In genomic region chr9:60456651-60457050, GRCm38 (mm10) we compare ENCODE assay signal across 11 mouse cellular contexts.
A peak's percentile ranks its signal among the peaks of the same experiment; 100 is the strongest.
DNase-seq lines count a peak whose midpoint lies in the region; ATAC-seq and TF ChIP-seq lines count a peak whose summit lies in the region.
"Had no signal": no experiment of that assay in that cellular context is flagged by ENCODE, and none has a peak within 500 bp of the region (broad histone marks: within the 10 kb centered on the region; RNA-seq: fewer than 3 reads in every experiment).

No protein-coding gene starts in this region.

- no peaks in the 10 kb centered on the region for H3K36me3 ChIP-seq in lung, embryonic 14.5 days (ENCODE audit: insufficient read depth)
- no peaks in the 10 kb centered on the region for H3K36me3 ChIP-seq in midbrain, embryonic 12.5 days
- no peaks in the 10 kb centered on the region for H3K36me3 ChIP-seq in stomach, embryonic 16.5 days (ENCODE audit: control insufficient read depth, insufficient read depth, low read length)
- no peaks in the 10 kb centered on the region for H3K36me3 ChIP-seq in thymus, adult 2 months (ENCODE audit: control insufficient read depth, insufficient read depth, low read length)
- H3K36me3 ChIP-seq: limb, embryonic 10.5 days had no signal

- H3K4me3 ChIP-seq in lung, embryonic 14.5 days (ENCODE audit: low read depth, low read length) = no peak overlapping the region
- no peak overlapping the region for H3K4me3 ChIP-seq in midbrain, embryonic 12.5 days
- H3K4me3 ChIP-seq in stomach, embryonic 16.5 days (replicated peaks; ENCODE audit: low read length) = no peak overlapping the region
- H3K4me3 ChIP-seq in thymus, adult 2 months (ENCODE audit: control insufficient read depth, insufficient read depth, low read length) = no peak overlapping the region
- H3K4me3 ChIP-seq: limb, embryonic 10.5 days had no signal

- H3K27ac ChIP-seq in lung, embryonic 14.5 days (ENCODE audit: low read depth) = no peak overlapping the region
- peak overlapping the region; percentile 77 for H3K27ac ChIP-seq in midbrain, embryonic 12.5 days (replicated peaks)
- peak overlapping the region; percentile 85; the same call in 1 of the 2 replicates for H3K27ac ChIP-seq in stomach, embryonic 16.5 days (ENCODE audit: low read length)
- H3K27ac ChIP-seq in thymus, adult 2 months (ENCODE audit: control insufficient read depth, insufficient read depth, low read length) = no peak overlapping the region
- H3K27ac ChIP-seq: limb, embryonic 10.5 days had no signal

- no peak overlapping the region for H3K4me2 ChIP-seq in lung, embryonic 14.5 days
- H3K4me2 ChIP-seq in midbrain, embryonic 12.5 days (replicated peaks) = no peak overlapping the region
- no peak overlapping the region for H3K4me2 ChIP-seq in stomach, embryonic 16.5 days (ENCODE audit: low read depth, low read length)

- no peaks in the 10 kb centered on the region for H3K27me3 ChIP-seq in lung, embryonic 14.5 days (ENCODE audit: insufficient read depth, low read length)
- H3K27me3 ChIP-seq in midbrain, embryonic 12.5 days = peaks cover 6% of the 10 kb centered on the region
- no peaks in the 10 kb centered on the region for H3K27me3 ChIP-seq in stomach, embryonic 16.5 days (ENCODE audit: control insufficient read depth, insufficient read depth, low read length)
- H3K27me3 ChIP-seq in thymus, adult 2 months (ENCODE audit: control insufficient read depth, insufficient read depth, low read length) = no peaks in the 10 kb centered on the region

- no peak for TF ChIP-seq POLR2A in thymus, adult 2 months (IDR thresholded peaks at IDR 0.05; ENCODE audit: control insufficient read depth, extremely low read depth, insufficient read depth, low read length, poor library complexity)

- H3K9ac ChIP-seq in lung, embryonic 14.5 days = no peak overlapping the region
- no peak overlapping the region for H3K9ac ChIP-seq in midbrain, embryonic 12.5 days (replicated peaks)
- no peak overlapping the region for H3K9ac ChIP-seq in stomach, embryonic 16.5 days (ENCODE audit: low read length)

- no peaks in the 10 kb centered on the region; the same call in 1 of the 2 replicates for H3K4me1 ChIP-seq in lung, embryonic 14.5 days (ENCODE audit: insufficient read depth)
- peaks cover 51% of the 10 kb centered on the region for H3K4me1 ChIP-seq in midbrain, embryonic 12.5 days
- peaks cover 15% of the 10 kb centered on the region; the same call in 1 of the 2 replicates for H3K4me1 ChIP-seq in stomach, embryonic 16.5 days (ENCODE audit: control insufficient read depth, insufficient read depth, low read length)
- H3K4me1 ChIP-seq in thymus, adult 2 months (replicated peaks; ENCODE audit: control insufficient read depth, insufficient read depth, low read length) = no peaks in the 10 kb centered on the region

- no peak for ATAC-seq in lung, embryonic 14.5 days (ENCODE audit: insufficient read depth)
- no peak for ATAC-seq in midbrain, embryonic 12.5 days (ENCODE audit: low FRiP score, low read depth)
- no peak for ATAC-seq in stomach, embryonic 16.5 days (ENCODE audit: insufficient read depth, low FRiP score)

- TF ChIP-seq CTCF in lung, embryonic 14.5 days (IDR thresholded peaks at IDR 0.05; ENCODE audit: low read depth) = no peak
- no peak for TF ChIP-seq CTCF in thymus, adult 2 months (IDR thresholded peaks at IDR 0.05; ENCODE audit: borderline replicate concordance, control insufficient read depth, extremely low read depth, insufficient read depth, low read length, poor library complexity)

- 44% methylated on average over 5 of the region's 5 CpGs for WGBS in lung, embryonic 14.5 days
- 22% methylated on average over 5 of the region's 5 CpGs for whole genome bisulfite sequencing in midbrain, embryonic 12.5 days
- 73% methylated on average over 5 of the region's 5 CpGs for WGBS in stomach, embryonic 16.5 days
- WGBS in thymus, adult 2 months = 75% methylated on average over 5 of the region's 5 CpGs

- H3K9me3 ChIP-seq in lung, embryonic 14.5 days (ENCODE audit: low read depth, low read length) = no peaks in the 10 kb centered on the region
- H3K9me3 ChIP-seq in midbrain, embryonic 12.5 days = no peaks in the 10 kb centered on the region
- H3K9me3 ChIP-seq in stomach, embryonic 16.5 days (replicated peaks; ENCODE audit: control insufficient read depth, low read length) = no peaks in the 10 kb centered on the region
- H3K9me3 ChIP-seq: limb, embryonic 10.5 days had no signal

- DNase-seq in lung, embryonic 14.5 days = peak; percentile 61
- no peak for DNase-seq in lung, postnatal 14 days
- DNase-seq in frontal cortex, adult 2 months (ENCODE audit: extremely low spot score in 1 of 2, low spot score in 1 of 2) = peak; percentile 11 to 56
- no peak for DNase-seq in spleen, adult 18-20 months
- no peak for DNase-seq in thymus, adult 2 months
- DNase-seq in spleen, adult 12 weeks (ENCODE audit: low spot score) = no peak
- DNase-seq: adrenal gland, adult 2 months; thymus, postnatal 36 days had no signal

Comparison
In these comparisons a context has a peak if more than half of its experiments do, and no peak if none do; other contexts are left out.
1. DNase-seq: peak in lung, embryonic 14.5 days (single experiment) and frontal cortex, adult 2 months (2 of 2); none in lung, postnatal 14 days (single experiment), spleen, adult 18-20 months (0 of 2), thymus, adult 2 months (single experiment) and spleen, adult 12 weeks (single experiment).
2. H3K27ac ChIP-seq: peak in midbrain, embryonic 12.5 days (single experiment) and stomach, embryonic 16.5 days (single experiment); none in lung, embryonic 14.5 days (single experiment) and thymus, adult 2 months (single experiment).